Mouse (Mus musculus) testis, adult 2 months (tissue): ENCODE measurements at regions not wholly inside any gene's neighbourhood (a gene's known extent, or its start where the extent isn't known, plus 50 kb on each side); places are given as distances from the start of the nearest gene placed in this dataset.

Source experiments
- CTCF ChIP-seq: fragments of 200-500 bp; IDR thresholded peaks from 2 replicates; pipeline ENCODE4 v1.5.1; 2012; ENCODE audit warnings: low read depth, mild to moderate bottlenecking, inconsistent platforms, low read length, moderate library complexity; ENCODE audit not compliant: control insufficient read depth, insufficient read depth, insufficient replicate concordance
- POLR2A ChIP-seq: fragments of 200-500 bp; IDR thresholded peaks from 2 replicates; pipeline ENCODE4 v1.6.1; 2012; ENCODE audit warnings: low read depth, mild to moderate bottlenecking, inconsistent platforms, low read length, moderate library complexity; ENCODE audit not compliant: control insufficient read depth

- TF ChIP-seq CTCF = no peak
- TF ChIP-seq POLR2A = no peak
Measured at GRCm38 (mm10) chr3:149295942-149296341, 305.6 kb upstream of the Adgrl2 start.
